Mouse (Mus musculus) embryonic fibroblast, embryonic 13.5 days (primary cell): ENCODE results near the gene Pomc.
"Not testable (repeated sequence)": the region's sequence is repeated elsewhere in the genome, so short reads cannot be mapped to it uniquely, and the experiment has no call there.

Experiments
- CTCF ChIP-seq: IDR thresholded peaks from 2 replicates; pipeline ENCODE4 v1.5.1; 2011; ENCODE audit warnings: mild to moderate bottlenecking, control low read depth, low read length, moderate library complexity, borderline replicate concordance; ENCODE audit not compliant: insufficient read depth
- POLR2A ChIP-seq: IDR thresholded peaks from 2 replicates; pipeline ENCODE4 v1.6.1; 2011; ENCODE audit warnings: low read depth, mild to moderate bottlenecking, control low read depth, low read length, moderate library complexity

GRCm38 (mm10) chr12:3973169-3973568 lies 18.4 kb downstream of the Pomc start:
- TF ChIP-seq POLR2A, CTCF: not testable (repeated sequence)
